Mouse (Mus musculus): ENCODE data around the gene Sox13. TPM values are rescaled to one million over a fixed set of nuclear protein-coding genes. Genes with fewer than 3 reads are reported as not detected.
"Not testable (repeated sequence)": the region's sequence is repeated elsewhere in the genome, so short reads cannot be mapped to it uniquely, and the experiment has no call there.

Sox13 gene
- polyA plus RNA-seq, 1 experiment from 2014 or later = 4.4 TPM

DNA sequence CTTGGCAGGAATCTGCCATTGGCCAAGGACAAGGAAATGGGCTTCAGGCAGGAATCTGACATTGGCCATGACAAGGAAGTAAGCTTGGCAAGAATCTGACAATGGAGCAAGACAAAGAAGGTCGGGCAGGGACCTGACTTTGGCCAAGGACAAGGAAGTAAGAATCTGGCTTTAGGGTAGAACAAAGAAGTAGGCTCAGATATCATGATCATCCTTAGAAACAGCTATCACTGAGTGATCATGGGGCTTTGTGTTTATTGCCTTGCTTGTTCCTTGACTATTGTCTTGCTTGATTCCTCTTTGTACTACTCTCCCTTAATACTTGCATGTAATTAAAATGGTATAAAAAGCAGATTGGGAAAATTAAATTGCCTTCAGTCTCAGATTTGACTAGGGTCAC, 83.8 kb downstream of the Sox13 start:
- not testable (repeated sequence) for H3K9me3 ChIP-seq (ENCODE audit: control insufficient read depth, low read length); H3K27ac ChIP-seq (ENCODE audit: low read length); H3K4me1 ChIP-seq (replicated peaks; ENCODE audit: control insufficient read depth, insufficient read depth, low read length); H3K9ac ChIP-seq (replicated peaks; ENCODE audit: low read depth, low read length); H3K4me3 ChIP-seq (replicated peaks; ENCODE audit: low read length); H3K27me3 ChIP-seq (replicated peaks; ENCODE audit: control insufficient read depth, insufficient read depth, low read length); H3K36me3 ChIP-seq (ENCODE audit: control insufficient read depth, insufficient read depth); ATAC-seq; H3K4me2 ChIP-seq (ENCODE audit: low read length)
- 65% methylated on average over 1 of the region's 1 CpGs for WGBS

DNA sequence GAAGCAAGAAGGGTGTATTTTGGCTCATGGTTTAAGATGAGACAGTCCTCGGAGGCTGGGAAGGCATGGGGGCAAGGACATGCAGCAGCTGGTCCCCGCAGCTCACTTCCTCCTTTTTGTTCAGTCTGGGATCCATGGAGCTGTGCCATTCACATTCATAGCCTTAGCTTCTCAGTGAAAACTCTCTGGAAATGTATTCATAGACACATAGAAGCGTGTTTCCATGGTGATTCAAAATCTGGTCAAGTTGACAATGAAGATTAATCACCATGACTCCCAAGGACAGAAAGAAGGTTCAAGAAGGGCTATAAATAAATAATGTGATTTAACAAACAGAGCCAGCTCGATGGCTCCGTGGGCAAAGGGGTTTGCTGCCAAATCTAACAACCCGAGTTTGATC, 90.2 kb downstream of the Sox13 start:
- Histone ChIP-seq H3K4me3 (replicated peaks; ENCODE audit: low read length) (no peak overlapping the region), H3K9ac (replicated peaks; ENCODE audit: low read depth, low read length) (no peak overlapping the region), H3K4me2 (ENCODE audit: low read length) (no peak overlapping the region), H3K4me1 (replicated peaks; ENCODE audit: control insufficient read depth, insufficient read depth, low read length) (peaks cover 17% of the 10 kb centered on the region), H3K27me3 (replicated peaks; ENCODE audit: control insufficient read depth, insufficient read depth, low read length) (no peaks in the 10 kb centered on the region; the same call in 1 of the 2 replicates), H3K9me3 (ENCODE audit: control insufficient read depth, low read length) (no peaks in the 10 kb centered on the region), H3K36me3 (ENCODE audit: control insufficient read depth, insufficient read depth) (no peaks in the 10 kb centered on the region), H3K27ac (ENCODE audit: low read length) (no peak overlapping the region)
- WGBS = 52% methylated on average over 6 of the region's 6 CpGs
- no peak for ATAC-seq

DNA sequence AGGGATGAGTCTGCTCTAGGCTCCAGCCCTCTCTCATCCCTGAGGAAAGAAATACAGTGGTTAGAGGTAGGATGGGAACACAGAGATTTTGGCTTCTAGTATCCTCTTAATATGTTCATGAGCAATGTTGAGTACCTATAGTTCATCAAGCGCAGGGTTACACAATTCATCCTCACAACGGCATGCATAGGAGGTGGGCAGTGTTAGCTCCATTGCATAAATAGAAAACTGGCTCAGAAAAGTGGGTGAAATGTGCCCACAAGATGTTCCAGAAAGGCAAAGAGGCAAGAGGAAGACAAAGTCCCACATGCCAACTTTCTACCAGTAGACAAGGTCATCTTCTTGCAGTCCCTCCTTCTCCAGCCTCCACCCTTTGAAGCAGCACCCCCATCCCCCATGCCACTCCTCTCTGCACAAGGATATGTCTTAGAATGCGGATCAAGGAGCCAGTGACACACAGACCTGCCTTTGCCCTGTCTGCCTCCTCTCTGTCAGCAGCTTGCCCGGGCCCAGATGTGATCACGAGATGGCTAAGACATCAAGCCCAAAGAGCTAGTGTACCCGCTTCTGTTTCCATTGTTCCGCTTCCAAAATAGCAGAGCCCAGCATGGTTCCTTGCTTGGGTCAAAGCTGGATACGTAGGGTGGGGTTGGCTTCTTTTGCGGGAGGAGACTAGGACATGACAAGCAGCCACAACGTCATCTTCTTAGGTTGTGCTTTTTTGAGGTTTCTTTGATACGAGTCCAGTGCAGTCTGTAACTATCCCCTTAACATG, 91.3 kb downstream of the Sox13 start:
- H3K4me2 ChIP-seq (ENCODE audit: low read length) = no peak overlapping the region
- H3K9ac ChIP-seq (replicated peaks; ENCODE audit: low read depth, low read length) = no peak overlapping the region
- no peak for ATAC-seq
- H3K27me3 ChIP-seq (replicated peaks; ENCODE audit: control insufficient read depth, insufficient read depth, low read length) = no peaks in the 10 kb centered on the region; the same call in 1 of the 2 replicates
- no peaks in the 10 kb centered on the region for H3K9me3 ChIP-seq (ENCODE audit: control insufficient read depth, low read length)
- WGBS = 89% methylated on average over 11 of the region's 11 CpGs
- H3K36me3 ChIP-seq (ENCODE audit: control insufficient read depth, insufficient read depth) = no peaks in the 10 kb centered on the region
- H3K4me1 ChIP-seq (replicated peaks; ENCODE audit: control insufficient read depth, insufficient read depth, low read length) = peaks cover 23% of the 10 kb centered on the region
- H3K4me3 ChIP-seq (replicated peaks; ENCODE audit: low read length) = no peak overlapping the region
- no peak overlapping the region for H3K27ac ChIP-seq (ENCODE audit: low read length)

Other genes with a start within 250 kb of the Sox13 start
- not detected in 2 replicates for gene Golt1a, start 114.6 kb downstream of the Sox13 start, polyA plus RNA-seq (2015; fragmentation: Nextera tagmentation; extraction: Ambion mirVana)
- 0.60 and 0.63 TPM in 2 replicates for gene Kiss1, start 102.5 kb downstream of the Sox13 start, polyA plus RNA-seq (2015; fragmentation: Nextera tagmentation; extraction: Ambion mirVana)
- gene Ren1, start 73.9 kb downstream of the Sox13 start, polyA plus RNA-seq (2015; fragmentation: Nextera tagmentation; extraction: Ambion mirVana) = 0.30 TPM in 1 of 2 replicates, not detected in the other
- 4.5 and 9.5 TPM in 2 replicates for gene Etnk2, start 60.8 kb downstream of the Sox13 start, polyA plus RNA-seq (2015; fragmentation: Nextera tagmentation; extraction: Ambion mirVana)
- gene Snrpe, start 185.9 kb upstream of the Sox13 start, polyA plus RNA-seq (2015; fragmentation: Nextera tagmentation; extraction: Ambion mirVana) = 490 and 513 TPM in 2 replicates
- not detected in 2 replicates for gene Zbed6, start 236.5 kb upstream of the Sox13 start, polyA plus RNA-seq (2015; fragmentation: Nextera tagmentation; extraction: Ambion mirVana)
- 3.6 and 3.7 TPM in 2 replicates for gene Gm38394, start 236.9 kb upstream of the Sox13 start, polyA plus RNA-seq (2015; fragmentation: Nextera tagmentation; extraction: Ambion mirVana)